Mouse (Mus musculus) C2C12 (cell line): ENCODE data around the gene Ano1.

Source experiments
- CEBPB ChIP-seq: IDR thresholded peaks from one replicate; pipeline ENCODE4 v1.6.1; 2011; ENCODE audit warnings: low read depth, mild to moderate bottlenecking, control low read depth, moderate library complexity
- CTCF ChIP-seq: IDR thresholded peaks from one replicate; pipeline ENCODE4 v1.5.1; 2011; ENCODE audit not compliant: control insufficient read depth, insufficient read depth, insufficient read length
- FOSL1 ChIP-seq: IDR thresholded peaks from one replicate; pipeline ENCODE4 v1.8.0; 2011; ENCODE audit warnings: mild to moderate bottlenecking, low read length; ENCODE audit not compliant: poor library complexity, insufficient read depth, severe bottlenecking
- MAX ChIP-seq: IDR thresholded peaks from one replicate; pipeline ENCODE4 v1.6.1; 2011; ENCODE audit warnings: mild to moderate bottlenecking, control low read depth
- MYOD1 ChIP-seq: IDR thresholded peaks from one replicate; pipeline ENCODE4 v1.6.1; 2011; ENCODE audit warnings: low read depth; ENCODE audit not compliant: control insufficient read depth, insufficient read length
- MYOG ChIP-seq: IDR thresholded peaks from one replicate; pipeline ENCODE4 v1.6.1; 2011; ENCODE audit not compliant: control insufficient read depth, insufficient read length; ENCODE audit errors: extremely low read depth
- USF1 ChIP-seq: IDR thresholded peaks from one replicate; pipeline ENCODE4 v1.6.1; 2011; ENCODE audit warnings: low read depth, mild to moderate bottlenecking, control low read depth, moderate library complexity

- TF ChIP-seq CTCF (no peak), MYOG (no peak), CEBPB (no peak), MAX (no peak), USF1 (no peak), MYOD1 (no peak), FOSL1 (no peak)
Measured at GRCm38 (mm10) chr7:144553237-144554122, 198.3 kb downstream of the Ano1 start, which contains the start of gene Ppfia1.
